In genomic region chr8:120373621-120374020, GRCm38 (mm10) we compare ENCODE assay signal across 10 mouse cellular contexts.
DNase-seq lines count a peak whose midpoint lies in the region; ATAC-seq lines count a peak whose summit lies in the region.
"Had no signal": no experiment of that assay in that cellular context is flagged by ENCODE, and none has a peak within 500 bp of the region (broad histone marks: within the 10 kb centered on the region; RNA-seq: fewer than 3 reads in every experiment).

No protein-coding gene starts in this region.

- no peak for DNase-seq in forebrain, embryonic 10.5 days (ENCODE audit: extremely low spot score, low spot score)
- DNase-seq in kidney, postnatal 14 days, result no peak
- no peak for DNase-seq in hindbrain, embryonic 14.5 days (ENCODE audit: low spot score)
- DNase-seq in left cerebral cortex, adult 11 months (ENCODE audit: low spot score), result no peak
- DNase-seq: kidney, postnatal 36 days had no signal

- WGBS in forebrain, embryonic 10.5 days, result 86% methylated on average over 3 of the region's 3 CpGs
- WGBS in forebrain, embryonic 16.5 days, result 76% methylated on average over 3 of the region's 3 CpGs
- WGBS in kidney, embryonic 15.5 days, result 44% methylated on average over 3 of the region's 3 CpGs
- 77% methylated on average over 3 of the region's 3 CpGs for WGBS in hindbrain, embryonic 14.5 days
- 69% methylated on average over 3 of the region's 3 CpGs for WGBS in neural tube, embryonic 12.5 days

- peaks cover 57% of the 10 kb centered on the region for H3K27me3 ChIP-seq in forebrain, embryonic 10.5 days (ENCODE audit: poor library complexity, severe bottlenecking)
- no peaks in the 10 kb centered on the region for H3K27me3 ChIP-seq in forebrain, embryonic 16.5 days (replicated peaks; ENCODE audit: control insufficient read depth, insufficient read depth, low read length)
- no peaks in the 10 kb centered on the region; the same call in 1 of the 2 replicates for H3K27me3 ChIP-seq in kidney, embryonic 15.5 days
- H3K27me3 ChIP-seq in hindbrain, embryonic 14.5 days (ENCODE audit: control insufficient read depth, insufficient read depth, low read length), result no peaks in the 10 kb centered on the region
- no peaks in the 10 kb centered on the region for H3K27me3 ChIP-seq in neural tube, embryonic 12.5 days (replicated peaks)
- H3K27me3 ChIP-seq: midbrain, embryonic 15.5 days had no signal

- H3K4me2 ChIP-seq in forebrain, embryonic 16.5 days (ENCODE audit: low read length), result no peak overlapping the region
- no peak overlapping the region for H3K4me2 ChIP-seq in kidney, embryonic 15.5 days
- no peak overlapping the region for H3K4me2 ChIP-seq in hindbrain, embryonic 14.5 days (replicated peaks)
- no peak overlapping the region for H3K4me2 ChIP-seq in neural tube, embryonic 12.5 days (replicated peaks)
- H3K4me2 ChIP-seq: midbrain, embryonic 15.5 days had no signal

- H3K27ac ChIP-seq in forebrain, embryonic 10.5 days, result peak overlapping the region; percentile 73
- H3K27ac ChIP-seq in forebrain, embryonic 16.5 days (ENCODE audit: low read length), result no peak overlapping the region
- peak overlapping the region; percentile 87 for H3K27ac ChIP-seq in kidney, embryonic 15.5 days
- H3K27ac ChIP-seq in hindbrain, embryonic 14.5 days, result no peak overlapping the region
- peak overlapping the region; percentile 94 for H3K27ac ChIP-seq in neural tube, embryonic 12.5 days
- H3K27ac ChIP-seq: midbrain, embryonic 15.5 days had no signal

- H3K9ac ChIP-seq in forebrain, embryonic 16.5 days (replicated peaks; ENCODE audit: low read depth, low read length), result no peak overlapping the region
- no peak overlapping the region for H3K9ac ChIP-seq in kidney, embryonic 15.5 days
- 0 out of 2 replicates have a peak overlapping the region, but pooled peaks have one; percentile 11 for H3K9ac ChIP-seq in hindbrain, embryonic 14.5 days
- 0 out of 2 replicates have a peak overlapping the region, but pooled peaks have one; percentile 6 for H3K9ac ChIP-seq in neural tube, embryonic 12.5 days
- H3K9ac ChIP-seq: midbrain, embryonic 15.5 days had no signal

- H3K36me3 ChIP-seq in forebrain, embryonic 10.5 days (replicated peaks), result no peaks in the 10 kb centered on the region
- H3K36me3 ChIP-seq in forebrain, embryonic 16.5 days (ENCODE audit: control insufficient read depth, insufficient read depth), result no peaks in the 10 kb centered on the region
- H3K36me3 ChIP-seq in kidney, embryonic 15.5 days, result no peaks in the 10 kb centered on the region
- H3K36me3 ChIP-seq in hindbrain, embryonic 14.5 days (replicated peaks; ENCODE audit: control insufficient read depth, insufficient read depth), result no peaks in the 10 kb centered on the region
- no peaks in the 10 kb centered on the region for H3K36me3 ChIP-seq in neural tube, embryonic 12.5 days
- H3K36me3 ChIP-seq: midbrain, embryonic 15.5 days had no signal

- H3K9me3 ChIP-seq in forebrain, embryonic 10.5 days, result no peaks in the 10 kb centered on the region
- H3K9me3 ChIP-seq in forebrain, embryonic 16.5 days (ENCODE audit: control insufficient read depth, low read length), result no peaks in the 10 kb centered on the region
- no peaks in the 10 kb centered on the region for H3K9me3 ChIP-seq in kidney, embryonic 15.5 days (replicated peaks)
- H3K9me3 ChIP-seq in hindbrain, embryonic 14.5 days (ENCODE audit: control insufficient read depth, low read length), result no peaks in the 10 kb centered on the region
- H3K9me3 ChIP-seq in neural tube, embryonic 12.5 days, result no peaks in the 10 kb centered on the region
- H3K9me3 ChIP-seq: midbrain, embryonic 15.5 days had no signal

- no peak overlapping the region for H3K4me3 ChIP-seq in forebrain, embryonic 10.5 days
- no peak overlapping the region for H3K4me3 ChIP-seq in forebrain, embryonic 16.5 days (replicated peaks; ENCODE audit: low read length)
- H3K4me3 ChIP-seq in kidney, embryonic 15.5 days (replicated peaks), result no peak overlapping the region
- H3K4me3 ChIP-seq in hindbrain, embryonic 14.5 days (replicated peaks; ENCODE audit: low read length), result no peak overlapping the region
- no peak overlapping the region for H3K4me3 ChIP-seq in neural tube, embryonic 12.5 days
- H3K4me3 ChIP-seq: midbrain, embryonic 15.5 days had no signal

- ATAC-seq in forebrain, embryonic 16.5 days, result no peak
- no peak for ATAC-seq in kidney, embryonic 15.5 days (replicated peaks; ENCODE audit: low FRiP score)
- ATAC-seq in hindbrain, embryonic 14.5 days (ENCODE audit: low FRiP score), result no peak
- no peak for ATAC-seq in neural tube, embryonic 12.5 days (ENCODE audit: low FRiP score, low read depth)
- no peak for ATAC-seq in granulocyte monocyte progenitor cell, adult 5-6 weeks (replicated peaks; ENCODE audit: poor library complexity, severe bottlenecking)
- ATAC-seq: midbrain, embryonic 15.5 days had no signal

- H3K4me1 ChIP-seq in forebrain, embryonic 10.5 days, result peaks cover 97% of the 10 kb centered on the region
- peaks cover 49% of the 10 kb centered on the region for H3K4me1 ChIP-seq in forebrain, embryonic 16.5 days (replicated peaks; ENCODE audit: control insufficient read depth, insufficient read depth, low read length)
- peaks cover 93% of the 10 kb centered on the region for H3K4me1 ChIP-seq in kidney, embryonic 15.5 days
- peaks cover 46% of the 10 kb centered on the region for H3K4me1 ChIP-seq in hindbrain, embryonic 14.5 days (replicated peaks; ENCODE audit: control insufficient read depth, insufficient read depth, low read length)
- peaks cover 96% of the 10 kb centered on the region for H3K4me1 ChIP-seq in neural tube, embryonic 12.5 days

Comparison
In these comparisons a context has a peak if more than half of its experiments do, and no peak if none do; other contexts are left out.
1. H3K27ac ChIP-seq: peak in forebrain, embryonic 10.5 days (single experiment), kidney, embryonic 15.5 days (single experiment) and neural tube, embryonic 12.5 days (single experiment); none in forebrain, embryonic 16.5 days (single experiment) and hindbrain, embryonic 14.5 days (single experiment).
2. H3K9ac ChIP-seq: peak in hindbrain, embryonic 14.5 days (single experiment) and neural tube, embryonic 12.5 days (single experiment); none in forebrain, embryonic 16.5 days (single experiment) and kidney, embryonic 15.5 days (single experiment).